Mouse (Mus musculus): ENCODE measurements at regions not wholly inside any gene's neighbourhood (a gene's known extent, or its start where the extent isn't known, plus 50 kb on each side); places are given as distances from the start of the nearest gene placed in this dataset.
"Not testable (repeated sequence)": the region's sequence is repeated elsewhere in the genome, so short reads cannot be mapped to it uniquely, and the experiment has no call there.

GRCm38 (mm10) chr3:21633600-21634221, 442.7 kb upstream of the Tbl1xr1 start:
- DNase-seq, result no peak

GRCm38 (mm10) chr3:21634675-21635204, 441.7 kb upstream of the Tbl1xr1 start:
- DNase-seq, result no peak

GRCm38 (mm10) chr3:21638886-21639285, 437.6 kb upstream of the Tbl1xr1 start:
- peak; percentile 52 for DNase-seq

- no peak for DNase-seq
These were observed 436.9 kb upstream of the Tbl1xr1 start for GRCm38 (mm10) chr3:21639576-21639975.

- peak; percentile 61 for DNase-seq
These were observed 432.4 kb upstream of the Tbl1xr1 start for GRCm38 (mm10) chr3:21644086-21644485.

- DNase-seq, result no peak
These were observed 431.2 kb upstream of the Tbl1xr1 start for GRCm38 (mm10) chr3:21645268-21645667.

GRCm38 (mm10) chr3:21649885-21650469, 426.5 kb upstream of the Tbl1xr1 start:
- no peak for DNase-seq

- no peak for DNase-seq
These were observed 421.2 kb upstream of the Tbl1xr1 start for GRCm38 (mm10) chr3:21655301-21655700.

GRCm38 (mm10) chr3:21667349-21668143, 408.9 kb upstream of the Tbl1xr1 start:
- DNase-seq, result no peak

GRCm38 (mm10) chr3:21671885-21672284, 404.6 kb upstream of the Tbl1xr1 start:
- DNase-seq, result peak; percentile 9

- no peak for DNase-seq
These were observed 404.0 kb upstream of the Tbl1xr1 start for GRCm38 (mm10) chr3:21672492-21672891.

- DNase-seq, result no peak
These were observed 403.0 kb upstream of the Tbl1xr1 start for GRCm38 (mm10) chr3:21673466-21673865.

- no peak for DNase-seq
These were observed 398.2 kb upstream of the Tbl1xr1 start for GRCm38 (mm10) chr3:21678265-21678664.

- DNase-seq, result no peak
These were observed 397.7 kb upstream of the Tbl1xr1 start for GRCm38 (mm10) chr3:21678734-21679133.

- not testable (repeated sequence) for DNase-seq
These were observed 378.3 kb upstream of the Tbl1xr1 start for GRCm38 (mm10) chr3:21697980-21698672.

GRCm38 (mm10) chr3:21699526-21699925, 376.9 kb upstream of the Tbl1xr1 start:
- DNase-seq, result no peak

- DNase-seq, result no peak
These were observed 376.1 kb upstream of the Tbl1xr1 start for GRCm38 (mm10) chr3:21700326-21700725.

GRCm38 (mm10) chr3:21726747-21727505, 349.5 kb upstream of the Tbl1xr1 start:
- DNase-seq, result peak; percentile 83

- DNase-seq, result no peak
These were observed 348.4 kb upstream of the Tbl1xr1 start for GRCm38 (mm10) chr3:21728019-21728418.

GRCm38 (mm10) chr3:21729328-21729727, 347.1 kb upstream of the Tbl1xr1 start:
- no peak for DNase-seq

GRCm38 (mm10) chr3:21735688-21736087, 340.8 kb upstream of the Tbl1xr1 start:
- DNase-seq, result not testable (repeated sequence)

- DNase-seq, result no peak
These were observed 336.7 kb upstream of the Tbl1xr1 start for GRCm38 (mm10) chr3:21739720-21740119.
